Mouse (Mus musculus) kidney, adult 2 months (tissue): ENCODE data around the gene Smarca2.

Source experiments
- CTCF ChIP-seq: fragments of 200-500 bp; conservative IDR thresholded peaks from 2 replicates; pipeline ENCODE4 v1.5.1; 2011; ENCODE audit warnings: low read depth, mild to moderate bottlenecking, control low read depth, low read length, moderate library complexity, mixed read lengths; ENCODE audit not compliant: insufficient read depth, insufficient read length
- POLR2A ChIP-seq: fragments of 200-500 bp; IDR thresholded peaks from one replicate; pipeline ENCODE4 v1.6.1; 2011; ENCODE audit warnings: low read depth, low read length, control low read depth

GRCm38 (mm10) chr19:26748676-26749075 is 143.8 kb downstream of the Smarca2 start:
- TF ChIP-seq CTCF, result no peak
- TF ChIP-seq POLR2A, result no peak
